Mouse (Mus musculus): ENCODE results near the gene Olfr1392. TPM values are rescaled to one million over a fixed set of nuclear protein-coding genes. Genes with fewer than 3 reads are reported as not detected.
A peak's percentile ranks its signal among the peaks of the same experiment; 100 is the strongest.

The Olfr1392 gene
- polyA plus RNA-seq, 1 experiment from 2014 or later, result not detected

GRCm38 (mm10) chr11:49259296-49259695 lies 25.8 kb upstream of the Olfr1392 start:
- H3K9ac ChIP-seq (ENCODE audit: low read length), result no peak overlapping the region
- DNase-seq (ENCODE audit: low spot score) (no peak), ATAC-seq (ENCODE audit: low FRiP score, low TSS enrichment) (no peak)
- no peak for TF ChIP-seq EP300 (optimal IDR thresholded peaks at IDR 0.05)
- TF ChIP-seq CTCF (IDR thresholded peaks at IDR 0.05; ENCODE audit: low read depth), result no peak
- H3K4me3 ChIP-seq (ENCODE audit: low read depth, low read length), result no peak overlapping the region
- WGBS, result 77% methylated on average over 2 of the region's 2 CpGs
- H3K4me2 ChIP-seq (replicated peaks; ENCODE audit: low read depth), result no peak overlapping the region
- H3K4me1 ChIP-seq (replicated peaks; ENCODE audit: control insufficient read depth, insufficient read depth), result no peaks in the 10 kb centered on the region
- no peaks in the 10 kb centered on the region for H3K27me3 ChIP-seq (ENCODE audit: control insufficient read depth, insufficient read depth, low read length)
- H3K9me3 ChIP-seq (ENCODE audit: control insufficient read depth, low read length), result no peaks in the 10 kb centered on the region
- no peak overlapping the region for H3K27ac ChIP-seq (replicated peaks)
- peaks cover 28% of the 10 kb centered on the region for H3K36me3 ChIP-seq (ENCODE audit: control insufficient read depth, insufficient read depth, low read length)

DNA sequence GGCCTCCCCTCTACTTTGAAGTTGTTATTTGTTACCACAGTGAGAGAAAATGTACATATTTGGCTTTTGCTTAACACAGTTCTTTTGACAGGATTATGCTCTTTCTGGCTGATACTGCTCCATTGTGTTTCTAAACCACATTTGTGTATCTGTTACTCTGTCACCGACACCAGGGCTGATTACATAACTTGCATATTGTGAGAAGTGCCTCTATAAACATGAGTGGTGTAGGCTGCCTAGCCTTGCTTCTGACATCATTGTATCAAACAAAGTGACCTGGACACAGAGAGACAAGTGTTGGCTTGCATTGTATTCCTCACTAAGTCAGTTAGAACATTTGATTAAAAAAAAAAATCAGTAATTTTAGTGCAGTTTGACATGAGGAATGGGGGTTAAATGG lies 25.3 kb upstream of the Olfr1392 start:
- TF ChIP-seq CTCF (IDR thresholded peaks at IDR 0.05; ENCODE audit: low read depth), result no peak
- TF ChIP-seq EP300 (optimal IDR thresholded peaks at IDR 0.05), result no peak
- peaks cover 25% of the 10 kb centered on the region for H3K36me3 ChIP-seq (ENCODE audit: control insufficient read depth, insufficient read depth, low read length)
- DNase-seq (ENCODE audit: low spot score) (no peak), ATAC-seq (ENCODE audit: low FRiP score, low TSS enrichment) (no peak)
- WGBS, result 29% methylated on average over 1 of the region's 1 CpGs
- no peak overlapping the region for H3K4me2 ChIP-seq (replicated peaks; ENCODE audit: low read depth)
- no peaks in the 10 kb centered on the region for H3K4me1 ChIP-seq (replicated peaks; ENCODE audit: control insufficient read depth, insufficient read depth)
- H3K9me3 ChIP-seq (ENCODE audit: control insufficient read depth, low read length), result no peaks in the 10 kb centered on the region
- H3K4me3 ChIP-seq (ENCODE audit: low read depth, low read length), result no peak overlapping the region
- no peak overlapping the region for H3K9ac ChIP-seq (ENCODE audit: low read length)
- H3K27me3 ChIP-seq (ENCODE audit: control insufficient read depth, insufficient read depth, low read length), result no peaks in the 10 kb centered on the region
- no peak overlapping the region for H3K27ac ChIP-seq (replicated peaks)

DNA sequence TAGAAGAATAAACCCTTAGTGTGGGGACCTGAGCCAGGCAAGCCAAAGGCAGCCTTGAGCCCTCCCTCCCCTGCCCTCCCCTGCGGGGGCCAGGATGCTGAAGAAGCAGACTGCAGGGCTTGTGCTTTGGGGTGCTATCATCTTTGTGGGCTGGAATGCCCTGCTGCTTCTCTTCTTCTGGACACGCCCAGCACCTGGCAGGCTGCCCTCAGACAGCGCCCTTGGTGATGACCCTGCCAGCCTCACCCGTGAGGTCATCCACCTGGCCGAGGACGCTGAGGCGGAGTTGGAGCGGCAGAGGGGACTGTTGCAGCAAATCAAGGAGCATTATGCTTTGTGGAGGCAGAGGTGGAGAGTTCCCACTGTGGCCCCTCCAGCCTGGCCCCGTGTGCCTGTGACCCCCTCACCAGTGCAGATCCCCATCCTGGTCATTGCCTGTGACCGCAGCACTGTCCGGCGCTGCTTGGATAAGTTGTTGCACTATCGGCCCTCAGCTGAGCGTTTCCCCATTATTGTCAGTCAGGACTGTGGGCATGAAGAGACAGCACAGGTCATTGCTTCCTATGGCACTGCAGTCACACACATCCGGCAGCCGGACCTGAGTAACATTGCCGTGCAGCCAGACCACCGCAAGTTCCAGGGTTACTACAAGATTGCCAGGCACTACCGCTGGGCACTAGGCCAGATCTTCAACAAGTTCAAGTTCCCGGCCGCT lies 24.3 kb upstream of the Olfr1392 start:
- Histone ChIP-seq H3K9ac (ENCODE audit: low read length) (no peak overlapping the region), H3K27me3 (ENCODE audit: control insufficient read depth, insufficient read depth, low read length) (no peaks in the 10 kb centered on the region), H3K4me2 (replicated peaks; ENCODE audit: low read depth) (no peak overlapping the region), H3K36me3 (ENCODE audit: control insufficient read depth, insufficient read depth, low read length) (peaks cover 24% of the 10 kb centered on the region), H3K27ac (replicated peaks) (no peak overlapping the region), H3K9me3 (ENCODE audit: control insufficient read depth, low read length) (no peaks in the 10 kb centered on the region), H3K4me1 (replicated peaks; ENCODE audit: control insufficient read depth, insufficient read depth) (no peaks in the 10 kb centered on the region), H3K4me3 (ENCODE audit: low read depth, low read length) (no peak overlapping the region)
- DNase-seq (ENCODE audit: low spot score), result peak; percentile 42
- TF ChIP-seq CTCF (IDR thresholded peaks at IDR 0.05; ENCODE audit: low read depth) (no peak), EP300 (optimal IDR thresholded peaks at IDR 0.05) (no peak)
- WGBS, result 85% methylated on average over 21 of the region's 21 CpGs
- ATAC-seq (ENCODE audit: low FRiP score, low TSS enrichment), result peak; percentile 31; the same call in 1 of the 2 replicates

DNA sequence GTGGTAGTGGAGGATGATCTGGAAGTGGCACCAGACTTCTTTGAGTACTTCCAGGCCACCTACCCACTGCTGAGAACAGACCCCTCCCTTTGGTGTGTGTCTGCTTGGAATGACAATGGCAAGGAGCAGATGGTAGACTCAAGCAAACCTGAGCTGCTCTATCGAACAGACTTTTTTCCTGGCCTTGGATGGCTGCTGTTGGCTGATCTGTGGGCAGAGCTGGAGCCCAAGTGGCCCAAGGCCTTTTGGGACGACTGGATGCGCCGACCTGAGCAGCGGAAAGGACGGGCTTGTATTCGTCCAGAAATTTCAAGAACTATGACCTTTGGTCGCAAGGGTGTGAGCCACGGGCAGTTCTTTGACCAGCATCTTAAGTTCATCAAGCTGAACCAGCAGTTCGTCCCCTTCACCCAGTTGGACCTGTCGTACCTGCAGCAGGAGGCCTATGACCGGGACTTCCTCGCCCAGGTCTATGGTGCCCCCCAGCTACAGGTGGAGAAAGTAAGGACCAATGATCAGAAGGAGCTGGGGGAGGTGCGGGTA lies 23.7 kb upstream of the Olfr1392 start:
- no peaks in the 10 kb centered on the region for H3K9me3 ChIP-seq (ENCODE audit: control insufficient read depth, low read length)

DNA sequence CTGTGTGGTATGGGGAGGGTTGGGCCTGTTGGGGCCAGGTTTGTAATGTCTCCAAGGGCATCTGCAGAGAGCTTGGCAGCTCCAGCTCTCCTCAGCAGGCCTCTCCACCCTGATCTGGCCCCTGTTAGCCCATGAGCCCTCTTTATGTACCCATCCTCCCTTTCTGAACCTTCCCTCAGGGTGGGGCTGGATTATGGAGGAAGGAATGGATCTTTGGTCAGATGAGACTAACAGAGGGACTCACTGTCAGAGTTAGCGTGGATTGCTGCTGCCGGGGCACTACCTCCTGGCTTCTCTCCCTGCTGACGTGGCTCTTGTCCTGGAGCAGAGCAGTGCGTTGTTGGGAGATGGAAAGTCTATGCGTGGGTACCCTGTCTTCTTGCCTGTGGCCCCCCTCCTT lies 22.8 kb upstream of the Olfr1392 start:
- no peak overlapping the region for H3K27ac ChIP-seq (replicated peaks)
- no peak overlapping the region for H3K9ac ChIP-seq (ENCODE audit: low read length)
- 92% methylated on average over 5 of the region's 5 CpGs for WGBS
- no peaks in the 10 kb centered on the region for H3K9me3 ChIP-seq (ENCODE audit: control insufficient read depth, low read length)
- H3K36me3 ChIP-seq (ENCODE audit: control insufficient read depth, insufficient read depth, low read length), result peaks cover 24% of the 10 kb centered on the region
- H3K4me1 ChIP-seq (replicated peaks; ENCODE audit: control insufficient read depth, insufficient read depth), result no peaks in the 10 kb centered on the region
- no peak overlapping the region for H3K4me2 ChIP-seq (replicated peaks; ENCODE audit: low read depth)
- DNase-seq (ENCODE audit: low spot score) (no peak), ATAC-seq (ENCODE audit: low FRiP score, low TSS enrichment) (no peak)
- TF ChIP-seq EP300 (optimal IDR thresholded peaks at IDR 0.05) (no peak), CTCF (IDR thresholded peaks at IDR 0.05; ENCODE audit: low read depth) (no peak)
- H3K4me3 ChIP-seq (ENCODE audit: low read depth, low read length), result no peak overlapping the region
- no peaks in the 10 kb centered on the region for H3K27me3 ChIP-seq (ENCODE audit: control insufficient read depth, insufficient read depth, low read length)

More for the DNA sequence above, 23.7 kb upstream of the Olfr1392 start:
- no peak for DNase-seq (ENCODE audit: low spot score)
- H3K36me3 ChIP-seq (ENCODE audit: control insufficient read depth, insufficient read depth, low read length), result peaks cover 24% of the 10 kb centered on the region
- no peak overlapping the region for H3K9ac ChIP-seq (ENCODE audit: low read length)
- H3K27ac ChIP-seq (replicated peaks), result no peak overlapping the region
- TF ChIP-seq EP300 (optimal IDR thresholded peaks at IDR 0.05) (no peak), CTCF (IDR thresholded peaks at IDR 0.05; ENCODE audit: low read depth) (no peak)
- WGBS, result 90% methylated on average over 14 of the region's 14 CpGs
- H3K4me3 ChIP-seq (ENCODE audit: low read depth, low read length), result no peak overlapping the region
- ATAC-seq (ENCODE audit: low FRiP score, low TSS enrichment), result no peak
- H3K4me1 ChIP-seq (replicated peaks; ENCODE audit: control insufficient read depth, insufficient read depth), result no peaks in the 10 kb centered on the region
- H3K27me3 ChIP-seq (ENCODE audit: control insufficient read depth, insufficient read depth, low read length), result no peaks in the 10 kb centered on the region
- H3K4me2 ChIP-seq (replicated peaks; ENCODE audit: low read depth), result no peak overlapping the region

GRCm38 (mm10) chr11:49263149-49263548 lies 21.9 kb upstream of the Olfr1392 start:
- H3K4me2 ChIP-seq (replicated peaks; ENCODE audit: low read depth), result no peak overlapping the region
- 88% methylated on average over 6 of the region's 6 CpGs for WGBS
- ATAC-seq (ENCODE audit: low FRiP score, low TSS enrichment) (no peak), DNase-seq (ENCODE audit: low spot score) (no peak)
- H3K9me3 ChIP-seq (ENCODE audit: control insufficient read depth, low read length), result no peaks in the 10 kb centered on the region
- H3K4me1 ChIP-seq (replicated peaks; ENCODE audit: control insufficient read depth, insufficient read depth), result no peaks in the 10 kb centered on the region
- TF ChIP-seq CTCF (IDR thresholded peaks at IDR 0.05; ENCODE audit: low read depth) (no peak), EP300 (optimal IDR thresholded peaks at IDR 0.05) (no peak)
- H3K27me3 ChIP-seq (ENCODE audit: control insufficient read depth, insufficient read depth, low read length), result no peaks in the 10 kb centered on the region
- H3K27ac ChIP-seq (replicated peaks), result no peak overlapping the region
- no peak overlapping the region for H3K4me3 ChIP-seq (ENCODE audit: low read depth, low read length)
- H3K36me3 ChIP-seq (ENCODE audit: control insufficient read depth, insufficient read depth, low read length), result peaks cover 24% of the 10 kb centered on the region
- no peak overlapping the region for H3K9ac ChIP-seq (ENCODE audit: low read length)

Measured in stomach, postnatal 0 days (tissue).